Mouse (Mus musculus) left cerebral cortex, adult 9 months (tissue): ENCODE data around the gene Rbms3.

Source experiments
- DNase-seq, 2 experiments: peaks; one replicate each; pipeline ENCODE4 v3.0.0; 2022; ENCODE audit warnings: low spot score in 2 of 2

The Rbms3 gene

DNA sequence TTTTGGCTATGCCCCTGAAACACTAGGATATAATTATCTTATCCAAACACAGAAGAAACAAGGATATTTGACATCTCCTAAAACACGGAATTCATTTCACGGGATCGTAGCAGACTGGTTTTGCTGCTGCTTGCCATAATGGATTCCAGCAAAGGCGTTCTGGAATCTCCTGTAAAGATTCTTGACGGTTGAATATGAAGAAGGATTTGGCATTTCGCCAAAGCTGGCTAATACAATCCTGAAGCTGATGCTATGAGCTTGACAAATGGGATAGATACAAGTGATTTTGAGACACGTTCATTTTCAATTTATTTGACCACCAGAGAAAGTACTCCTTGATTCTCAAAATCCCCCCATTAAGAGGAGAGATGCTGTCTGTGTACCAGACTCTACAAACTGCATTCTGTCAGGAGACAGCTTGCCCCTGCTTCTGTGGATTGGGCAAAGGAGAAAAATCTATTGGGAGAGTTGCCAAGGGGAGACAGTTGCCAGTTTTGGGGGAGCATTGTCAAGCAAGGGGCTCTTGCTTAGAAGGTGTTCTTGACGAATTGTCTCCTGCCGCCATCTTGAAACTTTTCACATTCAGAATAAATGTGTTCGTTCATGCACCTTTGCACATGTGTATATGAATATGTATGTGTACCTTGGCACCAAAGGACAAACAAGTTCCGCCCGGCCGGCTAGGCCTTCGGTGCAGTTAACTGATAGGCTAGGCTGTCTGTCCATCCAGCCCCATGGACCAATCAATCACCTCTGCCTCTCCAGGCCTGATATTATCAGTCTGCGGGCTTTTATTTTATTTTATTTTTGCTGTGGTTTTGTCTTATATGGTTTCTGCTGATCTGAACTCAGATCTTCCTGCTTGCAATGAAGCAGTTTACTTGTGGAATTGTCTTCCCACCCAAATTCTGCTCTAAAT, 442.3 kb downstream of the Rbms3 start:
- DNase-seq, result no peak

- DNase-seq, result no peak
Observed at GRCm38 (mm10) chr9:117180658-117181057, 449.1 kb downstream of the Rbms3 start.

- no peak for DNase-seq
Observed at GRCm38 (mm10) chr9:117178366-117178765, 451.3 kb downstream of the Rbms3 start.

DNA sequence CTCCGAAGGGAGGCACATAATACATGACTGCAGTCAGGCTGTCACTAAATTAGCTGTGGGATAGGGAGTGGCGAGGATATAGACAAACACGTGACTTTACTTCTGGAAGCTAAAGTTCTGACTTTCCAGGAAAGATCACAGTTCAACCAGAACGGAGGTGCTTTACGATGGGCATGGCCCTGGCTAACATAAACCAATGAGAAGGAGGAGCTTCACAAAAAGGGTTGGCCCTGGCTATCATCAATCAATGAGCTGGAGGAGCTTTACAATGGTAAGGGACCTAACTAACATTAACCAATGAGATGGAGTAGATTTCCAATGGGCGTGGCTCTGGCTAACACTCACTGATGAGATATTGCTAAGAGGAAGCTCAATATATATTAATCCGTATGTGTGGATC, 457.2 kb downstream of the Rbms3 start:
- DNase-seq, result no peak

GRCm38 (mm10) chr9:117169196-117169595, 460.5 kb downstream of the Rbms3 start:
- no peak for DNase-seq

GRCm38 (mm10) chr9:117163143-117163542, 466.6 kb downstream of the Rbms3 start:
- no peak for DNase-seq

DNA sequence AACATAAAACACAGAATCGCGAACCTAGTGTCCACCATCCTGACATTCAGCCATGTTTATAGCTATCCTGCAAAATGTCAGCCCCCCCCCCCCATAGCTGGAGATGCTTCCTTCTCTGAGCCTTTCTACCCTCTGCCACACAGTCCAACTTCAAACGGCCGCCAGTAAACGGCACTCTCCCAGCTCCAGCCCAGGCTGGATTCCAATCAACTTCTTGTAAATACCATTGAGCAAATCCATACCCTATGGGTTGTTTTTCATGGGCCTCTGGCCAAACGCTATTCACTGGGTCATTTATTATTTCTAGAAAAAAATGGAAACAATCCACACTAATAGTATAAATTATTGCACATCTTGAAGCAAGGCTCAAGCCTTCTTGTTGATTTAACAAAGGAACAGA, 468.6 kb downstream of the Rbms3 start:
- no peak for DNase-seq

- DNase-seq, result no peak
Observed at GRCm38 (mm10) chr9:117156330-117156905, 473.3 kb downstream of the Rbms3 start.

GRCm38 (mm10) chr9:117154590-117154989, 475.1 kb downstream of the Rbms3 start:
- DNase-seq, result no peak

DNA sequence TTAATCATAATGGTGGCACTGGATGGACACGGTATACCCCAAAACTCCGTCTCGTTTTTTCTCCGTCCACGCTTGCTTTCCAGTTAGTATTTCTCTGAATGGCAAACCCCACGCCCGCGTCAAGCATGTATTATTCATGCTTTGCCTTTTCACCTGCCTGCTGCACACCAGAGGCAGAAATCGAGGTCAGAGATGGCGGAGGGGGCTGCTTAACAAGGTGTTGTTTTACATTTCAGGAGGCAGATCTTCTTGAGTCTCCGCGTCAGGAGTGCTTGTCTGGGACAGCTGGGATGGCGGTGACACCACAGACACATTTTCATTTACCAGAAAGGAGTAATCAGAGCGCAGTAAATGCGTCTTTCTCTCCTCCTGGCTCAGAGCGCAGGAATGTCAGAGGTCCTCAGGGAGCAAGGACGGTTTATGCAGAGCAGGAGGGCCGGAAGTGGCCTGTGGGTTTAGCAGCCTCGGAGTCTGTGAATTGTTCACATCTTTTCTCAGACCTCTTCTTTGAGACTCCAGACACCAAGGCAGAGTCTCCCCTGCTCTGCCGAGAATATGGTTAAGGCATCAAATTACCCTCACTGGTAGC, 475.9 kb downstream of the Rbms3 start:
- DNase-seq, result no peak

DNA sequence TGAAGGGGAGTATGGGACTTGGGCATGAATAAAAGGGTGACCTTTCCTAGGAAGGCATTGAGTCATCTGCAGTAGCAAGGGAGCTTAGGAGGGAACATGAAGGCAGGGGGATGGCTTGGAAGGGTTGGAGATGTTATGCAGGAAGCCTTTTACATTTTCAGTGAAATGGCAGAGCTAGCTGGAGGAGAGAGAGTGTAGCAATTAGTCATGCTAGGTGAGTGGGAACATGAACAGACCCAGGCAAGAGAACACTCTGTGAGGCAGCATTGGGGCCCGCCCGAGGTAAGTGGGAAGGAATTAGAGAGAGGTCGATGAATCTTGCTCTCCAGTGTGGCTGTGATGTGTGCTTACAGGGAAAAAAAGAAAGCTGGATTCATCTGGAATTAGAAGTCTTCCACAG, 477.8 kb downstream of the Rbms3 start:
- DNase-seq, result peak; percentile 15 to 39

DNA sequence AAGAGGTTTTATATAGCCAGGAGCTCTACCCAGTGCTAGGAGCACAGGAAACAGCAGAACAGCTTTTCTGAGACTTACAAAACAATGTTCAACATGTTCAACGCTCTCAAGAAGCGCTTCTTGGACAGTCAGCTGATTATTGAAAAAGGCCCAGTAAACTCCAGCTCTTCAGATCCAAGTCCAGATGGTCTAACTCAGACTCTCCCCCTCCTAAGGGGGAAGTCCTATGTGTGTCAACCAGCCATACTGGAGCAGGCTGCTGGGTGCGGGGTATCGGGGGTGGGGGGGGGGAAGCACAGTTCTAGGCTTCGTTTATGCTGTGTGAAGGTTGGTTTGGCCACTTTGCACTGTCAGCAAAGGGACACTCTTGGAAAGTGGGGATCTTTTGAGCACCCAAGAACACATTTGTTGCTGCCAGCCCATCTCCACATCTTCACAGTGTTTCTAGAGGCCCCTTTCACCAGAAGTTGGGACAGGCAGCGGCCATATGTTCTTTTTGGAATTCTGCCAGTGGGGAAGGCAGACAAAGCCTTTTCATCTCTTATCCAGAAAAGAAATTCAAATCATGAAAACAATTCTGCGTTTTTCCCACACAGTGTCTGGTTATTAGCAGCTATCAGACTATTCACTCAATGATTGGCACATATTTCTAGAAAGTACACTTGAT, 485.5 kb downstream of the Rbms3 start:
- DNase-seq, result peak in 1 of 2 experiments; percentile 29

DNA sequence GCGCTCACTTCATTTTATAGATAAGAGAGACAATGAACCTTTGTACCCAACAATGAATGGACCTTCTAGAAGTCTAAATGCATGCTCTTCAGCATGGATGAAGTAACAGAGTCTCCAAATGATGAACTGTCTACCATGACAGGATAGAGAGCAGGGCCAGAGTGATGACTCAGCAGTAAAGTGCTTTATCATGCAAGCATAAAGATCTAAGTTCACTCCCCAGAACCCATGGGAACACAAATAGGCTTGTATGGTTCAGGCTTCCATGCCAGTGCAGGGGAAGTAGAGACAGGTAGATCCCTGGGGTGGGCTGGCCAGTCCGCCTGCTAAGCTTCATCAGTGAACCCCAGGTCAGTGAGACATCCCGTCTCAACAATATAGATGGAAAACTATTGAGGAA, 489.7 kb downstream of the Rbms3 start:
- no peak for DNase-seq

GRCm38 (mm10) chr9:117136410-117136809, 493.3 kb downstream of the Rbms3 start:
- DNase-seq, result no peak

- DNase-seq, result no peak
Observed at GRCm38 (mm10) chr9:117134043-117134442, 495.7 kb downstream of the Rbms3 start.

- DNase-seq, result no peak
Observed at GRCm38 (mm10) chr9:117126816-117127215, 502.9 kb downstream of the Rbms3 start.

GRCm38 (mm10) chr9:117125844-117126243, 503.9 kb downstream of the Rbms3 start:
- no peak for DNase-seq

DNA sequence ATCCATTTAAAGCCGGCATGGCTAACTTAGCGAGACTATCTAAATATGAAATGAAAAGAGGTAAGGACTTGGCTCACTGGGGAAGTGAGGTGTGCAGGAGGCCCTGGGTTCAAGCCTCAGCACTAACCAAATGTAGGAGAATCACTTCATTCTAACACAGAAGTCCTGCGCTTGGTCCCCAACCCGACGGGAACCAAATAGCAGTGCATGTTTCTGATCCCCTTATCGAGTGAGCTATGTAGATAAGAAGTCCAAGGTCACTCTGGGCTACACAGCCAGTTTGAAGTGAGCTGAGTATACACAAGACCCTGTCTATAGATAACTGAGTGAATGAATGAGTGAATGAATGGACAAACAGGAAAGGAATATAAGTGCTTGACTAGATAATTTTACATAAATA, 508.1 kb downstream of the Rbms3 start:
- DNase-seq, result no peak

- DNase-seq, result peak in 1 of 2 experiments; percentile 11
Observed at GRCm38 (mm10) chr9:117117181-117117729, 512.5 kb downstream of the Rbms3 start.

DNA sequence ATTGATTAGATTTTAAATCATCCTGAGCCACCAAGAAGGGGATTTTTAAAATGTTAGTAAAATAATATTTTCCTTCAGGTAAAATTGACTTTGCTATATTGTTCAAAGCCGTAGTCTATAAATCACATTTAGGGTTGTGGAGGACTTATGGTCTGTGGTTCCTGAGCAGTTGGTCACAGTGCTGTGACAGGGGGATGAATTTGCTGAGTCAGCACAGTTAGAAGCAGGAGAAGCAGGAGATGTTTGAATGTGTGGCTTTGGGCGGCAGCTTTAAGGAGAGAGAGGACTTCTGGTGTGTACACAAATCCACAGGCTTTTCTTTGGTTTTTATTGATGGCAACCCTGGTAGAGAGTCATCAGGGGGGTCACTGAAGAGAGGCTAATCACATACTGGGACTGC, 514.1 kb downstream of the Rbms3 start:
- DNase-seq, result no peak

- no peak for DNase-seq
Observed at GRCm38 (mm10) chr9:117113592-117113991, 516.1 kb downstream of the Rbms3 start.

DNA sequence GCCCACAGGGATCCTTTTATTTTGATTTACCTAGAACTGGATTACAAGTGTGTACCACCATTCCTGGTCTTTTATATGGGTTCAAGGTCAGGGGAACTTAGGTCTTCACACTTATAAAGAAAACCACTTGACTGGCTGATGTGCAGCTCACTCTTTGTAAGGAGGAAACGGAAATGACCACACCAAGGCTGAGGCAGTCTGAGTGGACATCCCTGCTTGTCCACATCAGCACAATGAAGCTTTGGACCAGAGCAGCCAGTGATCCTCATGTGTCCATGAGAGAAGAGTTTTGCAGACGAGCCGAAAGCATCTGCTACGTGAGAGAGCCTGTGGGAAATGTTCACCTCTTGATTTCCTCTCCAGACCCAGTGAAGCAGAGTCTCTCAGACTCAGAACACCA, 521.8 kb downstream of the Rbms3 start:
- no peak for DNase-seq
